Mouse (Mus musculus) bone marrow, adult 2 months (tissue): ENCODE data around the gene Pcx. TPM values are rescaled to one million over a fixed set of nuclear protein-coding genes. Genes with fewer than 3 reads are reported as not detected.

Source experiments
- H3K27ac ChIP-seq: fragments of 200-500 bp; 2 replicates; pipeline ENCODE4 v1.5.1; 2012; ENCODE audit warnings: low read depth, mild to moderate bottlenecking, control low read depth, inconsistent platforms, low read length; ENCODE audit not compliant: control insufficient read depth, poor library complexity, insufficient read depth
- H3K4me1 ChIP-seq: fragments of 200-500 bp; 2 replicates; pipeline ENCODE4 v1.6.1; 2011; ENCODE audit warnings: low read length; ENCODE audit not compliant: control insufficient read depth, insufficient read depth
- H3K4me3 ChIP-seq: fragments of 200-500 bp; replicated peaks from 2 replicates; pipeline ENCODE3; 2011; ENCODE audit warnings: mild to moderate bottlenecking, low read depth, low read length, control low read depth; ENCODE audit not compliant: control insufficient read depth
- CTCF ChIP-seq: fragments of 200-500 bp; IDR thresholded peaks from 2 replicates; pipeline ENCODE4 v1.5.1; 2011; ENCODE audit warnings: low read length, control low read depth; ENCODE audit not compliant: control insufficient read depth, insufficient read depth
- POLR2A ChIP-seq: fragments of 200-500 bp; IDR thresholded peaks from 2 replicates; pipeline ENCODE4 v1.6.1; 2011; ENCODE audit warnings: low read depth, mild to moderate bottlenecking, control low read depth, low read length, borderline replicate concordance; ENCODE audit not compliant: control insufficient read depth
- WGBS: fragments of 180-500 bp; shearing (Covaris S2); methylation state at CpG from one replicate; pipeline ENCODE4 v1.1.7; 2018; 5-methylcytosine and 5-hydroxymethylcytosine counted together
- polyA plus RNA-seq: library from polyadenylated mRNA; stranded (reverse); fragments of >200 nt; gene quantifications from 2 replicates; pipeline ENCODE4 v1.2.4, GENCODE M21; 2011; ENCODE audit warnings: low replicate concordance; ENCODE audit not compliant: missing spikeins, insufficient read depth, insufficient read length

Gene Pcx
- polyA plus RNA-seq, 1 experiment = 8.7 TPM

- WGBS = 83% methylated on average over 3 of the region's 3 CpGs
- Histone ChIP-seq H3K4me1 (no peaks in the 10 kb centered on the region), H3K4me3 (no peak overlapping the region), H3K27ac (no peak overlapping the region)
- no peak for TF ChIP-seq CTCF
- no peak for TF ChIP-seq POLR2A
Observed at GRCm38 (mm10) chr19:4548305-4548883, 38.1 kb downstream of the Pcx start.

GRCm38 (mm10) chr19:4554248-4554647 lies 44.0 kb downstream of the Pcx start:
- H3K4me3 ChIP-seq = no peak overlapping the region
- H3K27ac ChIP-seq = no peak overlapping the region
- TF ChIP-seq CTCF (no peak), POLR2A (no peak)
- H3K4me1 ChIP-seq = no peaks in the 10 kb centered on the region

GRCm38 (mm10) chr19:4555086-4555485 lies 44.8 kb downstream of the Pcx start:
- Histone ChIP-seq H3K4me1 (peaks cover 1% of the 10 kb centered on the region), H3K4me3 (no peak overlapping the region), H3K27ac (no peak overlapping the region)
- WGBS = 81% methylated on average over 7 of the region's 7 CpGs
- no peak for TF ChIP-seq POLR2A
- no peak for TF ChIP-seq CTCF

- peaks cover 3% of the 10 kb centered on the region for H3K4me1 ChIP-seq
Observed at GRCm38 (mm10) chr19:4556787-4557186, 46.5 kb downstream of the Pcx start.

GRCm38 (mm10) chr19:4557796-4558569 lies 47.7 kb downstream of the Pcx start:
- H3K4me1 ChIP-seq = peaks cover 3% of the 10 kb centered on the region
- no peak overlapping the region for H3K4me3 ChIP-seq
- WGBS = 66% methylated on average over 8 of the region's 8 CpGs
- TF ChIP-seq POLR2A = no peak
- no peak for TF ChIP-seq CTCF
- peak overlapping the region; percentile 92 for H3K27ac ChIP-seq

More at GRCm38 (mm10) chr19:4556787-4557186, 46.5 kb downstream of the Pcx start:
- 90% methylated on average over 2 of the region's 2 CpGs for WGBS
- H3K4me3 ChIP-seq = no peak overlapping the region
- TF ChIP-seq POLR2A = no peak
- no peak for TF ChIP-seq CTCF
- H3K27ac ChIP-seq = peak overlapping the region; percentile 26

GRCm38 (mm10) chr19:4558570-4558955 lies 48.3 kb downstream of the Pcx start:
- Histone ChIP-seq H3K4me1 (peaks cover 3% of the 10 kb centered on the region), H3K27ac (peak overlapping the region; percentile 92), H3K4me3 (peak overlapping the region; percentile 15)
- TF ChIP-seq CTCF (no peak), POLR2A (no peak)
- WGBS = 53% methylated on average over 3 of the region's 3 CpGs

- H3K4me3 ChIP-seq = peak overlapping the region; percentile 19
- H3K27ac ChIP-seq = peak overlapping the region; percentile 92
- 46% methylated on average over 3 of the region's 3 CpGs for WGBS
- TF ChIP-seq POLR2A (no peak), CTCF (no peak)
- H3K4me1 ChIP-seq = peaks cover 3% of the 10 kb centered on the region
Observed at GRCm38 (mm10) chr19:4559011-4559410, 48.7 kb downstream of the Pcx start.

GRCm38 (mm10) chr19:4559588-4559987 lies 49.3 kb downstream of the Pcx start:
- peaks cover 3% of the 10 kb centered on the region for H3K4me1 ChIP-seq
- 84% methylated on average over 2 of the region's 2 CpGs for WGBS
- no peak overlapping the region for H3K4me3 ChIP-seq
- TF ChIP-seq POLR2A (no peak), CTCF (no peak)
- H3K27ac ChIP-seq = peak overlapping the region; percentile 92

GRCm38 (mm10) chr19:4560205-4560604 lies 49.9 kb downstream of the Pcx start:
- TF ChIP-seq POLR2A (no peak), CTCF (no peak)
- peaks cover 3% of the 10 kb centered on the region for H3K4me1 ChIP-seq
- H3K27ac ChIP-seq = peak overlapping the region; percentile 92
- 81% methylated on average over 5 of the region's 5 CpGs for WGBS
- H3K4me3 ChIP-seq = no peak overlapping the region

- Histone ChIP-seq H3K27ac (no peak overlapping the region), H3K4me1 (peaks cover 1% of the 10 kb centered on the region; the same call in 1 of the 2 replicates), H3K4me3 (no peak overlapping the region)
- 92% methylated on average over 5 of the region's 5 CpGs for WGBS
- no peak for TF ChIP-seq POLR2A
- TF ChIP-seq CTCF = no peak
Observed at GRCm38 (mm10) chr19:4565678-4566077, 55.4 kb downstream of the Pcx start.
